Mouse (Mus musculus): ENCODE measurements around the gene Klkb1.

DNA sequence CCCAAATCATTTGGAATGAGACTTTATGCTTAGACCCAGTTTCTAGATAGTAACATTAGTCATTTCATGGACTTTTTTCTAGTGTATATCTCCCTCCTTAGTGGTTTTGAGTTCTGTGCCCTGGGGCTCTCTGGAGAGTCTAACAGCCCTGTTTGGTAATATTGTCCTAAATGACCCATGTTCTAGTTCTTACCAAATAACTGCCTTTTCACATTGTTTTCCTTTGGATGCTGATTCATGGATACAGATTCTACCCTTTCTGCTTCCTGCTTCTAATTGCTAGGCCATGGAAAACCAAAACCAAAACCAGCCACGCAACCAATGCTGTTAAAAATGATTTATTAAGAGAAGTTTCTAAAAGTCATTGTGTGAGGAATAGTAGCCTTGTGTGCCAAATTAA lies 10.8 kb upstream of the Klkb1 start:
- TF ChIP-seq CTCF (IDR thresholded peaks at IDR 0.05; ENCODE audit: low read depth, low read length) (no peak), POLR2A (IDR thresholded peaks at IDR 0.05; ENCODE audit: borderline replicate concordance, low read depth, low read length) (no peak)

All from bone marrow macrophage, adult 2 months (primary cell).